Mouse (Mus musculus): ENCODE data around the gene Sdk1. TPM values are rescaled to one million over a fixed set of nuclear protein-coding genes. Genes with fewer than 3 reads are reported as not detected.

Gene Sdk1
- total and polyA plus RNA-seq, 2 experiments from 2014 or later: 1.5 to 13.6 TPM

DNA sequence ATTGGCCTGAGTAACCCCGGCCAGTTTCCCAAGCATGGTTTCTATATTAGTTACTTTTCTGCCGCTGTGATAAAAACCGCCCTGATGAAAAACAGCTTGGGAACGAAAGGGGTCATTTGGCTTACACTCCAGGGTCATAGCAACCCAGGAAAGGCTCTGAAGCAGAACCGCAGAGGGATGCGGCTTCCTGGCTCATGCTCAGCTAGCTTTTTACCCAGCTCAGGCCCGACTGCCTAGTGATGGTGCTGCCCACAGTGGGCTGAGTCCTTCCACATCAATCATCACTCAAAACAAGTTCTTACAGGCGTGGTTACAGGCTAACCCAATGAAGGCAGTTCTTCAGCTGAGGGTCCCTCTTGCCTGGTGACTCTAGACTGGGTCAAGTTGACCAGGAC, 988.5 kb downstream of the Sdk1 start:
- H3K27ac ChIP-seq (ENCODE audit: low read depth, low read length): no peak overlapping the region
- DNase-seq: no peak
- WGBS: 89% methylated on average over 8 of the region's 8 CpGs

DNA sequence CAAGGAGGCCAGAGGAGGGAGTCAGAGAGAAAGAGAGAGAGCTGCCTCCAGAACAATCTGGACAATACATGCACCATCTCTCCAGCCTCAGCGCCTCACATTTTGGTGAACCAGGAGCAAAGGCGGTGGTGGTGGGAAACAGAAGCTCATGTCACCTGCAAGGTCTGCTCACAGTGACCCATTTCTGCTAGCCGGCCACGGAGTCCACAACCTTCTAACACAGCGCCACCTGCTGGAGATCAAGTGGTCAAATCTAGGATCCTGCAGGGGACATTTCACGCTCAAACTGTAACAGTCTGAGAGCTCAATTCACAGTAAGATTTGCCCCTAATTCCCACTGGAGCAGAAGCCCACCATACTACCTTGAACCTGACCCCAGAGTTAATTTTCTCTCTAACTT, 999.0 kb downstream of the Sdk1 start:
- TF ChIP-seq CTCF (IDR thresholded peaks at IDR 0.05; ENCODE audit: low read depth): no peak
- H3K9me3 ChIP-seq (ENCODE audit: low read length): no peaks in the 10 kb centered on the region
- no peak overlapping the region for H3K27ac ChIP-seq (ENCODE audit: low read depth, low read length)
- no peak for DNase-seq
- H3K4me2 ChIP-seq (ENCODE audit: low read depth): no peak overlapping the region
- H3K9ac ChIP-seq: no peak overlapping the region
- H3K4me3 ChIP-seq (ENCODE audit: low read depth, low read length): no peak overlapping the region
- no peaks in the 10 kb centered on the region for H3K27me3 ChIP-seq (ENCODE audit: insufficient read depth, low read length)
- no peak for ATAC-seq
- H3K4me1 ChIP-seq (ENCODE audit: insufficient read depth): no peaks in the 10 kb centered on the region
- 93% methylated on average over 6 of the region's 6 CpGs for WGBS
- H3K36me3 ChIP-seq (ENCODE audit: insufficient read depth): no peaks in the 10 kb centered on the region

More for the DNA sequence above, 988.5 kb downstream of the Sdk1 start:
- Histone ChIP-seq H3K4me1 (ENCODE audit: insufficient read depth) (0 out of 2 replicates have a peak, but pooled peaks cover 3% of the 10 kb centered on the region), H3K9me3 (ENCODE audit: low read length) (no peaks in the 10 kb centered on the region), H3K4me2 (ENCODE audit: low read depth) (no peak overlapping the region), H3K9ac (no peak overlapping the region), H3K36me3 (ENCODE audit: insufficient read depth) (no peaks in the 10 kb centered on the region), H3K4me3 (ENCODE audit: low read depth, low read length) (no peak overlapping the region), H3K27me3 (ENCODE audit: insufficient read depth, low read length) (no peaks in the 10 kb centered on the region)
- no peak for TF ChIP-seq CTCF (IDR thresholded peaks at IDR 0.05; ENCODE audit: low read depth)
- ATAC-seq: no peak

DNA sequence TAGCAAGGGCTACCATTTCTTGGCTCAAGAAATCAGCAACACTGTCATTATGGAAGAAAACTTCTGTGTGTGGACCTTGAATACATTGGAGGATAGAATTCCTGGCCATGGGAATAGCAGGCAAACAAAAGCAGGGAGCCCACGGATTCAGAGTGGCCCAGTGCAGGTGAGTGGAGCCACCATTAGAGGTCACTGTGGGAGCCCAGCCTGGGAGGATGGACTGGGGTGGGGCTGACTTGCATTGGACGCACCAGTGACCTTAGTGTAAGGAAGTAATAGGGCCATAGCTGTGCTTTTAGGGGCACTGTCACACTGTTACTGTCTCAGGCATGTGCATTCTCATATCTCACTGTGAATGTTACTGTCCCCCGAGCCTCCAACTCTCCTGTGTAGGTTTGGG, 1001.3 kb downstream of the Sdk1 start:
- Histone ChIP-seq H3K36me3 (ENCODE audit: insufficient read depth) (no peaks in the 10 kb centered on the region), H3K27me3 (ENCODE audit: insufficient read depth, low read length) (no peaks in the 10 kb centered on the region), H3K9ac (no peak overlapping the region), H3K27ac (ENCODE audit: low read depth, low read length) (no peak overlapping the region), H3K4me1 (ENCODE audit: insufficient read depth) (no peaks in the 10 kb centered on the region), H3K4me2 (ENCODE audit: low read depth) (no peak overlapping the region), H3K4me3 (ENCODE audit: low read depth, low read length) (no peak overlapping the region), H3K9me3 (ENCODE audit: low read length) (0 out of 2 replicates have a peak, but pooled peaks cover 3% of the 10 kb centered on the region)
- ATAC-seq: no peak
- WGBS: 53% methylated on average over 3 of the region's 3 CpGs
- TF ChIP-seq CTCF (IDR thresholded peaks at IDR 0.05; ENCODE audit: low read depth): no peak
- DNase-seq: no peak

DNA sequence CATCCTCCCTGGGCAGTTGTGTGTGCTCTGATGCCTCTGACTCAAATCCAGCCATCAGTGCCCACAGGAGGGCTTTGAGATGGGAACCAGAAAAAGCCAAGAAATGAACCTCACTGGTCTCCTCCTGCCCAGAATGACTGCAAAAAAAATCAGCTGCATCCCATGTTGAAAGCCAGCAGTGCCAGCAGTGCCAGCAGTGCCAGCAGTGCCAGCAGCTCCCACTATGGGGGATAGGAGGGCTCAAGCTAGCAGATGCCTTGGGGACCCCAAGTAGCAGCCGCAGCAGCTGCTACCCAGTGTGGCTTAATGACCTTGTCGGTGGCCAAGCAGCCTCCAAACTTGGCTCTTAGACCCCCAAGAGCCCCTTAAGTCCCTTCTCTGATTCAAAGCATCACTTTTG, 1001.8 kb downstream of the Sdk1 start:
- WGBS: 88% methylated on average over 2 of the region's 2 CpGs
- DNase-seq (no peak), ATAC-seq (no peak)
- Histone ChIP-seq H3K4me1 (ENCODE audit: insufficient read depth) (no peaks in the 10 kb centered on the region), H3K27me3 (ENCODE audit: insufficient read depth, low read length) (no peaks in the 10 kb centered on the region), H3K9ac (no peak overlapping the region), H3K36me3 (ENCODE audit: insufficient read depth) (no peaks in the 10 kb centered on the region), H3K9me3 (ENCODE audit: low read length) (0 out of 2 replicates have a peak, but pooled peaks cover 8% of the 10 kb centered on the region), H3K4me3 (ENCODE audit: low read depth, low read length) (no peak overlapping the region), H3K4me2 (ENCODE audit: low read depth) (no peak overlapping the region), H3K27ac (ENCODE audit: low read depth, low read length) (no peak overlapping the region)
- TF ChIP-seq CTCF (IDR thresholded peaks at IDR 0.05; ENCODE audit: low read depth): no peak

DNA sequence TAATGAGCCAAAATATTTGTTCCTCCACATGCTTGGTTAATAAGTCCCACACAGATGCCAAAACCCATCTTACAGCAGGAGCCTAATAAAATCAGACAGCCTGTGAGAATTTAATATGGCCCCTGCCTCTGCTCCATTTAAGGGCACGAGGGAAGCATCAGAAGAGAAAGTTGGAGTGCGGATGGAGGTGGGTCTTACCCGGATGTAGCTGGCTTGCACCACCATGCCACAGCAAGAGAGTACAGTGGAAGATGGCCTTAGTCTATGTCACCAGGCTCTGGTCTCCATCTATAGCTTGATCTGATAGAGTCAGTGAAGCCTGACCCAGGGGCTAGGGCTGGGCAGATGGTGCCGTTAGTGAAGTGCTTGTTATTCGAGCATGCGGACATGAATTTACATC, 1014.9 kb downstream of the Sdk1 start:
- Histone ChIP-seq H3K4me2 (ENCODE audit: low read depth) (no peak overlapping the region), H3K27ac (ENCODE audit: low read depth, low read length) (no peak overlapping the region), H3K9ac (no peak overlapping the region), H3K9me3 (ENCODE audit: low read length) (no peaks in the 10 kb centered on the region), H3K27me3 (ENCODE audit: insufficient read depth, low read length) (no peaks in the 10 kb centered on the region), H3K4me3 (ENCODE audit: low read depth, low read length) (no peak overlapping the region), H3K36me3 (ENCODE audit: insufficient read depth) (no peaks in the 10 kb centered on the region), H3K4me1 (ENCODE audit: insufficient read depth) (no peaks in the 10 kb centered on the region)
- DNase-seq: no peak
- no peak for TF ChIP-seq CTCF (IDR thresholded peaks at IDR 0.05; ENCODE audit: low read depth)
- ATAC-seq: no peak
- 79% methylated on average over 6 of the region's 6 CpGs for WGBS

DNA sequence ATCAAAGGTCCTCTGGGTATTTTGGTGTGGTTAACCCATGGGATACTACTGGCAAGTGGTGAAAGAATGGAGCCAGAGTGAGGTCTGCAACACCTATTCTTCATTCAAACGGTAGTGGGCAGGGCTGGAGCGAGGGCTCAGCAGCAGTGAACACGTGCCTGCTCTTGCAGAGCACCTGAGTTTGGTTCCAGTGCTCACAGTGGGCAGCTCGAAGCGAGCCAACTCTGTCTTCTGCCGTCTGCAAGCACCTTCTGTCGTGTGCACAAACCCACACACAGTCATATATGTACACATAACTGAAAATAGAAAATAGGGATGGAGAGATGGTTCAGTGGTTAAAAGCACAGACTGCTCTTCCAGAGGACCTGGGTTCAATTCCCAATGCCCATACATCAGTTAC, 1017.4 kb downstream of the Sdk1 start:
- no peak overlapping the region for H3K9ac ChIP-seq
- H3K4me2 ChIP-seq (ENCODE audit: low read depth): no peak overlapping the region
- H3K4me3 ChIP-seq (ENCODE audit: low read depth, low read length): no peak overlapping the region
- TF ChIP-seq CTCF (IDR thresholded peaks at IDR 0.05; ENCODE audit: low read depth): no peak
- ATAC-seq: no peak
- DNase-seq: no peak
- no peaks in the 10 kb centered on the region for H3K36me3 ChIP-seq (ENCODE audit: insufficient read depth)
- no peaks in the 10 kb centered on the region for H3K4me1 ChIP-seq (ENCODE audit: insufficient read depth)
- H3K27me3 ChIP-seq (ENCODE audit: insufficient read depth, low read length): no peaks in the 10 kb centered on the region
- WGBS: 78% methylated on average over 7 of the region's 7 CpGs
- no peak overlapping the region for H3K27ac ChIP-seq (ENCODE audit: low read depth, low read length)
- H3K9me3 ChIP-seq (ENCODE audit: low read length): no peaks in the 10 kb centered on the region

DNA sequence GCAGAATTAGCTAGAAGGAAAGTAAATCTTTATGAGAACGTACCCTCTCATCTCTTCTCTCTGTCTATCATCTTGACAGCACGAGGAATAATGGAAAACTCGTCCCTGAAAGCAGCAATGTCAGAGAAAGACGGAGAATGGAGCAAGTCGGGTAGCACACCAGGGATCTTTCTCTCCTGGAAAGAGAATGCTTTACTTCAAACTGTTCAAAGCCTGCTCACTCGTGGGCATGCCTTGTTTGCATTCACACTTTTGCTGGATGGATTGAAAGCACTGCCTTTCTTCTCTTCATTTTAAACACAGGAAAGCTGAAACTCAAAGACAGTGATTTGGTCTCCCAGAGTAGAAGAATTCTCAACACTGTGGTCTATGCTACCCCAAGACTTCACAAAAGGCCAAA, 1020.8 kb downstream of the Sdk1 start:
- Histone ChIP-seq H3K4me2 (ENCODE audit: low read depth) (no peak overlapping the region), H3K9me3 (ENCODE audit: low read length) (no peaks in the 10 kb centered on the region), H3K36me3 (ENCODE audit: insufficient read depth) (no peaks in the 10 kb centered on the region), H3K9ac (no peak overlapping the region), H3K4me1 (ENCODE audit: insufficient read depth) (no peaks in the 10 kb centered on the region), H3K4me3 (ENCODE audit: low read depth, low read length) (no peak overlapping the region), H3K27me3 (ENCODE audit: insufficient read depth, low read length) (no peaks in the 10 kb centered on the region), H3K27ac (ENCODE audit: low read depth, low read length) (no peak overlapping the region)
- 39% methylated on average over 6 of the region's 6 CpGs for WGBS
- no peak for TF ChIP-seq CTCF (IDR thresholded peaks at IDR 0.05; ENCODE audit: low read depth)
- DNase-seq (no peak), ATAC-seq (no peak; the same call in 1 of the 2 replicates)

Other genes with a start within 250 kb of the Sdk1 start
- not detected in 2 replicates for gene Card11, start 240.9 kb upstream of the Sdk1 start, total RNA-seq (2014; rRNA removed)
- gene Card11, start 240.9 kb upstream of the Sdk1 start, polyA plus RNA-seq (2015; fragmentation: Nextera tagmentation; extraction: Ambion mirVana): not detected in 2 replicates

All from forebrain, postnatal 0 days (tissue).